Mouse (Mus musculus): ENCODE results near the gene Zc3h10. TPM values are rescaled to one million over a fixed set of nuclear protein-coding genes. Genes with fewer than 3 reads are reported as not detected.

The Zc3h10 gene
- polyA plus RNA-seq, 1 experiment = 1.6 TPM

DNA sequence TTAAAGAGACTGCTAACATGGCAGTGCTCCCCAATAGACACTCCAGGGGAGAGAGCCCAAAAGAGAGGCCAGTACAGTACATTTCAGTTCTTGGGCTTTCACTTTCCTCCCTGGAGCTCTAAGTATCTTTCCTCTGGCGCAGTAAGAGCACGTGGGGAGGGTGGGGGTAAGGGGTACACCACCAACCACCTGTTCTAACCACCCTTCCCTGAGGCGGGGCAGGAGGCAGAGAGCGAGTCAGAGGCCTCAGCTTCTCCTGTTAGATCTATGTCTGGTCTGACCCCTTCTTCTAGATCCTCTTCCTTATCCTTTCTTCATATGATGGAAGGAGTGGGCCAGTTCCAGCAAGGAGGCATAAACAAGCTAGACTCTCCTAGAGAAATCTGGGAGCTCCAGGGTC lies 39.5 kb upstream of the Zc3h10 start:
- TF ChIP-seq TAL1 (IDR thresholded peaks at IDR 0.05; ENCODE audit: low read length) (no peak), GATA1 (IDR thresholded peaks at IDR 0.05; ENCODE audit: low read length) (no peak)
- H3K36me3 ChIP-seq (ENCODE audit: control insufficient read depth) = no peaks in the 10 kb centered on the region; the same call in 1 of the 2 replicates
- no peaks in the 10 kb centered on the region; the same call in 1 of the 2 replicates for H3K9me3 ChIP-seq (ENCODE audit: control insufficient read depth, low read length)
- H3K27me3 ChIP-seq (ENCODE audit: control insufficient read depth) = peaks cover 96% of the 10 kb centered on the region
- H3K4me1 ChIP-seq (ENCODE audit: control insufficient read depth) = peaks cover 19% of the 10 kb centered on the region
- no peak overlapping the region for H3K4me3 ChIP-seq (replicated peaks)

DNA sequence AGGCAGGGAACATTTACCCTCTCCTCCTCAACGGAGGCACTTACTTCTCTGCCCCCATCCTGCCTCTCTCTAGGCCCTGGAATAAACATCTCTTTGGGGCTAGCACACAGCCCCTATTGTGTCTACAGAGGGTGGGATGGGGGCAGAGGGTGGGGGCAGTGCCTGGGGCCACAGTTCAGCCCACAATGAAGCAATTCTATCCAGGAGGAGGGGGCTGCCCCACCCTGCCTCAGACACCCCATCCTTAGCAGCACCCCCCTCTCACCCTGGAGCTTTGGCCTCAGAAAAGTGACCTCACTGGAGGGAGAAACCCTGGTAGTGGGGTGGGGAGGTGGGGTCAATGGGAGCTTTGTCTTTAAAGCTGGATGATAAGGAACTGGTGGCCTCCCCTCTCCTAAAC lies 39.0 kb upstream of the Zc3h10 start:
- Histone ChIP-seq H3K36me3 (ENCODE audit: control insufficient read depth) (no peaks in the 10 kb centered on the region; the same call in 1 of the 2 replicates), H3K4me1 (ENCODE audit: control insufficient read depth) (peaks cover 19% of the 10 kb centered on the region), H3K9me3 (ENCODE audit: control insufficient read depth, low read length) (no peaks in the 10 kb centered on the region; the same call in 1 of the 2 replicates), H3K27me3 (ENCODE audit: control insufficient read depth) (peaks cover 93% of the 10 kb centered on the region), H3K4me3 (replicated peaks) (no peak overlapping the region)
- TF ChIP-seq GATA1 (IDR thresholded peaks at IDR 0.05; ENCODE audit: low read length) = no peak
- TF ChIP-seq TAL1 (IDR thresholded peaks at IDR 0.05; ENCODE audit: low read length) = no peak

DNA sequence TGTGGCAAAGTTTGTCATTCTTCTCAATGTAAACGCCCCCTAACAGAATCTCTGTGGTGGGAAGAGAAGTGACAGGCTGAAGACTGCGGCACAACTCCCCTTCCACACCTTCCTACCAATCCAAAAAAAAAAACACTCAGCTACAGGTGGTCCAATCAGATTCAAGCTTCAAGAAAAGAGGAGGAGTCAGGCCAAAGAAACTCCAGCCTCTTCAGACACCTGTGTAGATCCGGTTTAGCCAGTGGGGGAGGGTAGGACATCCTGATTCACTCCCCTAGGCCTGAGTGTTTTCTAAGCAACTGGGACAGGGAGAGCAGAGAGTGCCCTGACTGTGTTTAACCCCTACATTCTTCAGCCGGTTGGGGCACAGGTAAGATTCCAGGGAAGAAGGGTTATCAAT lies 36.8 kb upstream of the Zc3h10 start:
- H3K9me3 ChIP-seq (ENCODE audit: control insufficient read depth, low read length) = no peaks in the 10 kb centered on the region; the same call in 1 of the 2 replicates
- H3K4me1 ChIP-seq (ENCODE audit: control insufficient read depth) = peaks cover 8% of the 10 kb centered on the region
- TF ChIP-seq GATA1 (IDR thresholded peaks at IDR 0.05; ENCODE audit: low read length) = no peak
- TF ChIP-seq TAL1 (IDR thresholded peaks at IDR 0.05; ENCODE audit: low read length) = no peak
- no peaks in the 10 kb centered on the region; the same call in 1 of the 2 replicates for H3K36me3 ChIP-seq (ENCODE audit: control insufficient read depth)
- H3K27me3 ChIP-seq (ENCODE audit: control insufficient read depth) = peaks cover 76% of the 10 kb centered on the region
- no peak overlapping the region for H3K4me3 ChIP-seq (replicated peaks)

DNA sequence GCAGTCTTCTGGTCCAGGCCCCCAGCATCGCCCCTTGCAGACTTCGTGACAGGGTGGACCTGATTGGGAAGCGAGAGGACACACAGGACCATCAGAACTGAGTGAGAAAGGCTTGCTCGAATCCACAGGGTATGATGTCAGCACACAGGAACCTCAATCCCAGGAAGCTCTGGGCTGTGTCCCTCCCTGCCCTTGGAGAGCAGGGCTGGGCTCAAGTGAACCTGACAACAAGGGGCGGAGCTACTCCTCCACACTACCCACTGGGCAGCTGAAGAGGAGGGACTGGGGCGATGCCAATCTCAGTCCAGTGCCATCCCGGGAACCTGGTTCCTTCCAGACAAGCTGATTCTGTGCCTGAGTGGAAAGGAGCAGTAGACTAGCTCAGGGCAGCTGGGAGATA lies 36.1 kb upstream of the Zc3h10 start:
- Histone ChIP-seq H3K9me3 (ENCODE audit: control insufficient read depth, low read length) (no peaks in the 10 kb centered on the region), H3K4me3 (replicated peaks) (no peak overlapping the region), H3K27me3 (ENCODE audit: control insufficient read depth) (peaks cover 68% of the 10 kb centered on the region), H3K4me1 (ENCODE audit: control insufficient read depth) (peaks cover 2% of the 10 kb centered on the region), H3K36me3 (ENCODE audit: control insufficient read depth) (no peaks in the 10 kb centered on the region; the same call in 1 of the 2 replicates)
- TF ChIP-seq GATA1 (IDR thresholded peaks at IDR 0.05; ENCODE audit: low read length) (no peak), TAL1 (IDR thresholded peaks at IDR 0.05; ENCODE audit: low read length) (no peak)

DNA sequence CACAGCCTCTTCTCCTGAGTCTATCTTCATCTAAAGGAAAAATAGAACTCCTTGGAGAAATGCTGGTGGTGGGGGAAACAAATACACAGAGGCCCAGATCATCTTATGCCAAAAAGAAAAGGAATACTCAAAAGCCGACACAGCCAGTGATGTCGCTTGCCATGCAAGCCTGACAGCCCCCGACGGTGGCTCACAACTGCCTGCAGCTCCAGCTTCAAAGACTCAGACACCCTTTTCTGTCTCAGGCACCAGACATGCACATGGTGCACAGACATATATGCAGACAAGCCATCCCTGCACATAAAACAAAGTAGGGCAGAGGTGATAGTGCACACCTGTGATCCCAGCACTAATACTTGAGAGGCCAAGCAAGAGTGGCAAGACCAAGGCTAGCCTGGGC lies 32.2 kb upstream of the Zc3h10 start:
- Histone ChIP-seq H3K9me3 (ENCODE audit: control insufficient read depth, low read length) (peaks cover 2% of the 10 kb centered on the region; the same call in 1 of the 2 replicates), H3K4me1 (ENCODE audit: control insufficient read depth) (peaks cover 9% of the 10 kb centered on the region), H3K36me3 (ENCODE audit: control insufficient read depth) (peaks cover 4% of the 10 kb centered on the region; the same call in 1 of the 2 replicates), H3K27me3 (ENCODE audit: control insufficient read depth) (peaks cover 31% of the 10 kb centered on the region), H3K4me3 (replicated peaks) (no peak overlapping the region)
- TF ChIP-seq TAL1 (IDR thresholded peaks at IDR 0.05; ENCODE audit: low read length) (no peak), GATA1 (IDR thresholded peaks at IDR 0.05; ENCODE audit: low read length) (no peak)

DNA sequence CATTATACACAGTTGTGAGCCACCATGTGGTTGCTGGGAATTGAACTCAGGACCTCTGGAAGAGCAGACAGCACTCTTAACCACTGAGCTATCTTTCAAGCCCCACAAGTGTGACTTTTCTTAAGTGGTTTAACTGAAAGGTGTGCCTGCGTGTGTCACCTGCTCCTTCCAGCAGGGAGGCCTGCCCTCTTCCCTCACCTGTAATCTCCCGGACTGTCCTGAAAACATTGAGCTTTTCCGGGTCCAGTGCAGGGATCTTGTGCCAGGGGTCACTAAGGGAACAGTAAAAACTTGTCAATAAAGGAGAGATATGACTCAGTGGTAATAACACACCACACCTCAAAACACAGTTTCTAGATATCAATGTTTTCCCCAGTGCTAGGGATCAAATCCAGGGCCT lies 31.7 kb upstream of the Zc3h10 start:
- H3K36me3 ChIP-seq (ENCODE audit: control insufficient read depth) = peaks cover 4% of the 10 kb centered on the region; the same call in 1 of the 2 replicates

DNA sequence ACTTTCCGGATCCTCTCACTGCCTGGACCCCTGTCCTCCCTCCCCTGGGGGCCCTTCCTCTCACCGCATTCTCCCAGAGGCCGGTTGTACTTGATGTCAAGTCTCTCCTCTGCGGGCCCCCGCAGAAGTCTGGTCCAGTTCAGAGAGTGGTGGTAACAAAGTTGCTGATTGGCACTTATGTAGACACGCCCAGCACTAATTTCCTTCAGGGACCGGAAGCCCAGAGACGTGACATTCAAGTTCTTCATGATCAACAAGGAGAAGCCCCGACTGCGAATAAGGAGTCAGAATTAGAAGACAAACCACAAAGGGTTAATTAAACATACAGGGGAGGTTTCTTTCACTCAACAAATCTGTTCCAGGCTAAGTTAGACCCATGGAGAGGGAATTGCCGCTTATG lies 30.8 kb upstream of the Zc3h10 start:
- Histone ChIP-seq H3K4me1 (ENCODE audit: control insufficient read depth) (peaks cover 7% of the 10 kb centered on the region), H3K4me3 (replicated peaks) (no peak overlapping the region), H3K27me3 (ENCODE audit: control insufficient read depth) (peaks cover 22% of the 10 kb centered on the region), H3K36me3 (ENCODE audit: control insufficient read depth) (peaks cover 4% of the 10 kb centered on the region; the same call in 1 of the 2 replicates), H3K9me3 (ENCODE audit: control insufficient read depth, low read length) (peaks cover 2% of the 10 kb centered on the region; the same call in 1 of the 2 replicates)
- TF ChIP-seq GATA1 (IDR thresholded peaks at IDR 0.05; ENCODE audit: low read length) = no peak
- TF ChIP-seq TAL1 (IDR thresholded peaks at IDR 0.05; ENCODE audit: low read length) = no peak

More for the DNA sequence above, 31.7 kb upstream of the Zc3h10 start:
- Histone ChIP-seq H3K4me1 (ENCODE audit: control insufficient read depth) (peaks cover 9% of the 10 kb centered on the region), H3K4me3 (replicated peaks) (no peak overlapping the region), H3K27me3 (ENCODE audit: control insufficient read depth) (peaks cover 27% of the 10 kb centered on the region), H3K9me3 (ENCODE audit: control insufficient read depth, low read length) (peaks cover 2% of the 10 kb centered on the region; the same call in 1 of the 2 replicates)
- TF ChIP-seq GATA1 (IDR thresholded peaks at IDR 0.05; ENCODE audit: low read length) = no peak
- TF ChIP-seq TAL1 (IDR thresholded peaks at IDR 0.05; ENCODE audit: low read length) = no peak

DNA sequence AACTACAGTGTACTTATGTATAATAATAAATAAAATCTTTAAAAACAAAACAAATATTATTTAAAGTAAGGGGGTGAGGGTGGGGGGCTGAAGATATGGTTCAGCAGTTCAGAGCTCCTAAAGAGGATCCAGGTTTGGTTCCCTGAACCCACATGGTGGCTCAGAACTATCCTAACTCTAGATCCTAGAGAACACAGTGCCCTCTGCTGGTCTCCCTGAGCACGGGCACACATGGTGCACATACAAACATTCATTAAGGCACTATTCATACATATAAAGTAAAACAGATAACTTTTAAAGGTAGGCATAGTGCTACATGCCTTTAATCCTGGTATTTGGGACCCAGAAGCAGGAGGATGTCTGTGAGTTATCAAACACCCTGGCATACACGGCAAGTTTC lies 27.5 kb upstream of the Zc3h10 start:
- Histone ChIP-seq H3K36me3 (ENCODE audit: control insufficient read depth) (peaks cover 7% of the 10 kb centered on the region; the same call in 1 of the 2 replicates), H3K27me3 (ENCODE audit: control insufficient read depth) (peaks cover 26% of the 10 kb centered on the region), H3K4me3 (replicated peaks) (no peak overlapping the region), H3K4me1 (ENCODE audit: control insufficient read depth) (peaks cover 7% of the 10 kb centered on the region), H3K9me3 (ENCODE audit: control insufficient read depth, low read length) (peaks cover 2% of the 10 kb centered on the region; the same call in 1 of the 2 replicates)
- TF ChIP-seq TAL1 (IDR thresholded peaks at IDR 0.05; ENCODE audit: low read length) (no peak), GATA1 (IDR thresholded peaks at IDR 0.05; ENCODE audit: low read length) (no peak)

DNA sequence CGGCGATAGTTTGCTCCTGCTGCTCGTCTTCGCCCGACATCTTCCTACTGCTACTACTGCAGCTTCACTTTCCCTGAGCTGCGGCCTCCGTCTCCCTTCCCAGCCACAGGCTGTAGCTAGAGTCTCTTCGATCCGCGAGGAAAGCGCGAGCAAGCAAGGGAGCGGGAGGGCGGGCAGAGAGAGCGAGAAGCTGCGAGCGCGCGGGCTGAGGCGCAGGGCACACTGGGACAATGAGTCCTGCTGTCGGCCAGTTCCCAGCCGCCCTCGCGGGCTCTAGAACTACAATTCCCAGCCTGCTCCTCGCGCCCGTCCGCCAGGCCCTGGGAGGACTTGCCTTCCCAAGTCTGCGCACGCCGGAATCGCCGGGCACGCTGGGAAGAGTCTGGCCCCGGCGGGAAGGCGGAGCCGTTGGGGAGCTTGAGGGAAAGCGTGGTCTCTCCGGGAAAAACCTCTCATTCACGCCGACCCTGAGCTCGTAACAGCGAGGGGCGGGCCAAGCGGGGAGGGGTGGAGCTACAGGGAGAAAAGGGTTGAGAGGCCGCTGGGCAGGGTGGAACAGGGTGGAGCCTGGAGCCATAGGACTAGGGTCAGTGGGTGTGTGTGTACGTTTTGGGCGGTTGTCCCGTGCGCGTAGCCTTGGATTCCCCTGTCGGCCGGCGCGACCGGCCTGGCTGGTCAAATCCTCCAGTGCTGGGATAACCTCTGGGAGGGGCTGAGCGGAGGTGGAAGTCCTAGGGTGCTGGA lies 18.4 kb upstream of the Zc3h10 start, which contains the start of gene Pa2g4:
Pa2g4 (minus strand) TSS at position 200 of the 744 bp plus-strand sequence.
- no peak for TF ChIP-seq GATA1 (IDR thresholded peaks at IDR 0.05; ENCODE audit: low read length)
- TF ChIP-seq TAL1 (IDR thresholded peaks at IDR 0.05; ENCODE audit: low read length) = no peak
- Histone ChIP-seq H3K4me3 (replicated peaks) (peak within 1 kb of the TSS; percentile 87), H3K27me3 (ENCODE audit: control insufficient read depth) (peaks cover 7% of the 10 kb centered on the region), H3K4me1 (ENCODE audit: control insufficient read depth) (peaks cover 42% of the 10 kb centered on the region), H3K36me3 (ENCODE audit: control insufficient read depth) (peaks cover 36% of the 10 kb centered on the region), H3K9me3 (ENCODE audit: control insufficient read depth, low read length) (no peaks in the 10 kb centered on the region)

Data from erythroblast, embryonic 14.5 days (primary cell).